Mouse (Mus musculus): ENCODE results near the gene Foxl1.
"Not testable (repeated sequence)": the region's sequence is repeated elsewhere in the genome, so short reads cannot be mapped to it uniquely, and the experiment has no call there.

The Foxl1 gene

GRCm38 (mm10) chr8:121121704-121122103 lies 6.0 kb upstream of the Foxl1 start:
- in situ Hi-C loops (cut with MboI; ENCODE audit: unreplicated experiment in 2 of 2), result no loop called here

- in situ Hi-C loops (cut with MboI; ENCODE audit: unreplicated experiment in 2 of 2), result no loop called here
These were observed 5.4 kb upstream of the Foxl1 start for GRCm38 (mm10) chr8:121122368-121122767.

GRCm38 (mm10) chr8:121123113-121123512 lies 4.6 kb upstream of the Foxl1 start:
- in situ Hi-C loops (cut with MboI; ENCODE audit: unreplicated experiment in 2 of 2), result no loop called here

GRCm38 (mm10) chr8:121124547-121125239 lies 3.0 kb upstream of the Foxl1 start:
- in situ Hi-C loops (cut with MboI; ENCODE audit: unreplicated experiment in 2 of 2), result no loop called here

GRCm38 (mm10) chr8:121125311-121125876 lies 2.3 kb upstream of the Foxl1 start:
- in situ Hi-C loops (cut with MboI; ENCODE audit: unreplicated experiment in 2 of 2), result no loop called here

GRCm38 (mm10) chr8:121126191-121126590 lies 1.5 kb upstream of the Foxl1 start:
- in situ Hi-C loops (cut with MboI; ENCODE audit: unreplicated experiment in 2 of 2), result no loop called here

- in situ Hi-C loops (cut with MboI; ENCODE audit: unreplicated experiment in 2 of 2), result no loop called here
These were observed 1.0 kb upstream of the Foxl1 start for GRCm38 (mm10) chr8:121126694-121127093.

- in situ Hi-C loops (cut with MboI; ENCODE audit: unreplicated experiment in 2 of 2), result no loop called here
These were observed 444 bp upstream of the Foxl1 start for GRCm38 (mm10) chr8:121127291-121127701.

- in situ Hi-C loops (cut with MboI; ENCODE audit: unreplicated experiment in 2 of 2), result no loop called here
These were observed 958 bp downstream of the Foxl1 start for GRCm38 (mm10) chr8:121128531-121129264.

- in situ Hi-C loops (cut with MboI; ENCODE audit: unreplicated experiment in 2 of 2), result no loop called here
These were observed 1.7 kb downstream of the Foxl1 start for GRCm38 (mm10) chr8:121129265-121129940.

- in situ Hi-C loops (cut with MboI; ENCODE audit: unreplicated experiment in 2 of 2), result no loop called here
These were observed 2.8 kb downstream of the Foxl1 start for GRCm38 (mm10) chr8:121130522-121130921.

- in situ Hi-C loops (cut with MboI; ENCODE audit: unreplicated experiment in 2 of 2), result no loop called here
These were observed 5.3 kb downstream of the Foxl1 start for GRCm38 (mm10) chr8:121132961-121133513.

- in situ Hi-C loops (cut with MboI; ENCODE audit: unreplicated experiment in 2 of 2), result no loop called here
These were observed 6.4 kb downstream of the Foxl1 start for GRCm38 (mm10) chr8:121134102-121134501.

GRCm38 (mm10) chr8:121134512-121134911 lies 6.8 kb downstream of the Foxl1 start:
- in situ Hi-C loops (cut with MboI; ENCODE audit: unreplicated experiment in 2 of 2), result no loop called here

GRCm38 (mm10) chr8:121136856-121137255 lies 9.1 kb downstream of the Foxl1 start:
- in situ Hi-C loops (cut with MboI; ENCODE audit: unreplicated experiment in 2 of 2), result no loop called here

- in situ Hi-C loops (cut with MboI; ENCODE audit: unreplicated experiment in 2 of 2), result not testable (repeated sequence)
These were observed 17.9 kb downstream of the Foxl1 start for GRCm38 (mm10) chr8:121145457-121146134.

- in situ Hi-C loops (cut with MboI; ENCODE audit: unreplicated experiment in 2 of 2), result no loop called here
These were observed 20.9 kb downstream of the Foxl1 start for GRCm38 (mm10) chr8:121148573-121149083.

- in situ Hi-C loops (cut with MboI; ENCODE audit: unreplicated experiment in 2 of 2), result no loop called here
These were observed 24.7 kb downstream of the Foxl1 start for GRCm38 (mm10) chr8:121152394-121152793.

- in situ Hi-C loops (cut with MboI; ENCODE audit: unreplicated experiment in 2 of 2), result no loop called here
These were observed 29.3 kb downstream of the Foxl1 start for GRCm38 (mm10) chr8:121156990-121157491.

GRCm38 (mm10) chr8:121158812-121159211 lies 31.1 kb downstream of the Foxl1 start:
- in situ Hi-C loops (cut with MboI; ENCODE audit: unreplicated experiment in 2 of 2), result no loop called here

All from v-Abl transformed pro-B cells (cell line).